Mouse (Mus musculus): ENCODE measurements around the gene Klf6.

GRCm38 (mm10) chr13:5868376-5868775 lies 7.1 kb downstream of the Klf6 start:
- TF ChIP-seq CEBPB (IDR thresholded peaks at IDR 0.05; ENCODE audit: insufficient read depth, poor library complexity, severe bottlenecking) (no peak), POLR2A (IDR thresholded peaks at IDR 0.05; ENCODE audit: insufficient read length, low read depth) (no peak), MYOD1 (IDR thresholded peaks at IDR 0.05; ENCODE audit: control insufficient read depth in 1 of 3, insufficient read length in 2 of 3, low read depth in 2 of 3) (no peak), USF1 (IDR thresholded peaks at IDR 0.05; ENCODE audit: low read depth) (no peak), E2F4 (IDR thresholded peaks at IDR 0.05; ENCODE audit: insufficient read depth) (no peak), MAX (IDR thresholded peaks at IDR 0.05; ENCODE audit: low read depth) (no peak), TCF3 (IDR thresholded peaks at IDR 0.05; ENCODE audit: insufficient read length, low read depth) (no peak), POLR2AphosphoS2 (IDR thresholded peaks at IDR 0.05; ENCODE audit: insufficient read length, low read depth) (no peak)
